Mouse (Mus musculus) bone marrow, adult 2 months (tissue): Measurements from ENCODE around the gene Otof.

Experiments
- CTCF ChIP-seq: fragments of 200-500 bp; IDR thresholded peaks from 2 replicates; pipeline ENCODE4 v1.5.1; 2011; ENCODE audit warnings: low read length, control low read depth; ENCODE audit not compliant: control insufficient read depth, insufficient read depth
- POLR2A ChIP-seq: fragments of 200-500 bp; IDR thresholded peaks from 2 replicates; pipeline ENCODE4 v1.6.1; 2011; ENCODE audit warnings: low read depth, mild to moderate bottlenecking, control low read depth, low read length, borderline replicate concordance; ENCODE audit not compliant: control insufficient read depth

DNA sequence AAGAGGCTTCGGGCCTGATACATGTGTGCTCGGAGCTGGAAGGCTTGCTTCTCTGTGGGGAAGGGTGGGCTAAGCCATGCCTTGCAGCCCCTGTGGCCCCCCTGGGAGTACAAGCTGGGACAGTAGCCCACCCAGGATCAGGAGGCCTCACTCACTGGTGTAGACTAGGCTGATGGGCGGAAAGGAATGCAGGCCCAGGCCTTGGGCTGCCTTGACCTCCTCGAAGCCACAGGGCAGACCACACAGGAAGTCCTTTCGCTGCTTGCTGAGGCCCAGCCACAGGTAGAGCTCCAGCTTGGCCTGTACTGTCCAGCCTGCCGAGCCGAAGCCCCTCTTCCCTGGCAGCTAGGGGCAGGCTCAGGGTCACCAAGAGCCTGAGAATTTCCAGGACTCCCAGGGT is 78.9 kb downstream of the Otof start:
- TF ChIP-seq POLR2A (no peak), CTCF (no peak)
